In the genomic region with DNA sequence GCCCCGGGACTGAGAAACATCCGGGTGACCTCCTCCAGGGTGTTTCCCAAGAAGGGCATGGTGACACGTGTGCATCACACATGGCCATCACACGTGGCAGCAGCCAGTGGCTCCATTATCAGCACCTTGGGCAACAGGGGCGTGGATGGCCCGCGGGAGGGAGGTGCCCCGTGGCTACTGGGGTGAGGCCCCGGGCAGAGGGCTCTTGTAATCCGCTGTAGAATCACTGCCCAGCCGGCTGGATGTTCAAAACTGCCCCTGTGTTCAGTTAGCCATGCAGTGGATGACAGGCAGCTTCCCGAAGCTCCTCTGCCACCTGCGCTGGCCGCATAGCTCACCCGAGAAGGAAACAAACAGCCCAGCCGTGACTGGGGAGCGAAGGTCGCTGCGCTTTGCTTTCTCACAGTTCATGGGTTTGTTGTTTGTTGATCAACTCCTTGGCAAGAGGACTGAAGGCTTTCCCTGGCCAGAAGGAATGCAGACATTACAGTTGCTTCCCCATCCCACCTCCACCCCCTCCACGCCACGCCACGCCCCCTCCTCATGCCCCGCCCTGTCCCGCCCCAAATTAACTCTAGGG, we compare ENCODE assay signal across 8 mouse cellular contexts. TPM values are rescaled to one million over a fixed set of nuclear protein-coding genes. Genes with fewer than 3 reads are reported as not detected.
A peak's percentile ranks its signal among the peaks of the same experiment; 100 is the strongest.
DNase-seq lines count a peak whose midpoint lies in the region; ATAC-seq and TF ChIP-seq lines count a peak whose summit lies in the region.

No protein-coding gene starts in this region.

- H3K4me2 ChIP-seq in lung, embryonic 14.5 days, result peak overlapping the region; percentile 58
- peak overlapping the region; percentile 16; the same call in 1 of the 2 replicates for H3K4me2 ChIP-seq in forebrain, embryonic 16.5 days (ENCODE audit: low read length)

- H3K36me3 ChIP-seq in lung, embryonic 14.5 days (ENCODE audit: insufficient read depth), result no peaks in the 10 kb centered on the region
- no peaks in the 10 kb centered on the region for H3K36me3 ChIP-seq in forebrain, embryonic 16.5 days (ENCODE audit: control insufficient read depth, insufficient read depth)

- 20% methylated on average over 24 of the region's 24 CpGs for WGBS in lung, embryonic 14.5 days
- WGBS in forebrain, embryonic 16.5 days, result 33% methylated on average over 24 of the region's 24 CpGs

- no peak overlapping the region for H3K27ac ChIP-seq in lung, embryonic 14.5 days (ENCODE audit: low read depth)
- H3K27ac ChIP-seq in forebrain, embryonic 16.5 days (ENCODE audit: low read length), result no peak overlapping the region

- no peaks in the 10 kb centered on the region; the same call in 1 of the 2 replicates for H3K4me1 ChIP-seq in lung, embryonic 14.5 days (ENCODE audit: insufficient read depth)
- H3K4me1 ChIP-seq in forebrain, embryonic 16.5 days (replicated peaks; ENCODE audit: control insufficient read depth, insufficient read depth, low read length), result no peaks in the 10 kb centered on the region

- peak overlapping the region; percentile 20 for H3K4me3 ChIP-seq in lung, embryonic 14.5 days (ENCODE audit: low read depth, low read length)
- no peak overlapping the region for H3K4me3 ChIP-seq in forebrain, embryonic 16.5 days (replicated peaks; ENCODE audit: low read length)

- intact Hi-C loops in gastrocnemius, postnatal 14 days (cut with DNase I; ENCODE audit: low total_unique reads), result no loop called here

- DNase-seq in lung, embryonic 14.5 days, result no peak
- no peak for DNase-seq in lung, postnatal 14 days
- DNase-seq in kidney, adult 9 months, result peak; percentile 95
- no peak for DNase-seq in gastrocnemius, postnatal 14 days
- no peak for DNase-seq in frontal cortex, postnatal 14 days (ENCODE audit: low spot score in 2 of 2)
- no peak for DNase-seq in thymus, postnatal 10 days (ENCODE audit: low spot score in 2 of 2)

- no peak for ATAC-seq in lung, embryonic 14.5 days (ENCODE audit: insufficient read depth)
- ATAC-seq in forebrain, embryonic 16.5 days, result no peak
- ATAC-seq in megakaryocyte, adult 5-6 weeks (ENCODE audit: poor library complexity, severe bottlenecking), result peak; percentile 72

- H3K27me3 ChIP-seq in lung, embryonic 14.5 days (ENCODE audit: insufficient read depth, low read length), result no peaks in the 10 kb centered on the region
- H3K27me3 ChIP-seq in forebrain, embryonic 16.5 days (replicated peaks; ENCODE audit: control insufficient read depth, insufficient read depth, low read length), result no peaks in the 10 kb centered on the region

- H3K9ac ChIP-seq in lung, embryonic 14.5 days, result no peak overlapping the region
- H3K9ac ChIP-seq in forebrain, embryonic 16.5 days (replicated peaks; ENCODE audit: low read depth, low read length), result no peak overlapping the region

- TF ChIP-seq CTCF in lung, embryonic 14.5 days (IDR thresholded peaks at IDR 0.05; ENCODE audit: low read depth), result no peak

- H3K9me3 ChIP-seq in lung, embryonic 14.5 days (ENCODE audit: low read depth, low read length), result no peaks in the 10 kb centered on the region
- H3K9me3 ChIP-seq in forebrain, embryonic 16.5 days (ENCODE audit: control insufficient read depth, low read length), result no peaks in the 10 kb centered on the region

RNA-seq across cellular contexts. Expression of gene Slc2a5, which starts 13.7 kb away (rescaled TPM):
- polyA plus RNA-seq in lung, embryonic 14.5 days (2014; fragmentation: Nextera tagmentation; extraction: Ambion mirVana), result 0.60 and 0.70 TPM in 2 replicates
- polyA plus RNA-seq in forebrain, embryonic 16.5 days (2015; fragmentation: Nextera tagmentation; extraction: Ambion mirVana), result 2.6 and 2.7 TPM in 2 replicates
- total RNA-seq in megakaryocyte, adult 5-6 weeks (2015), result not detected in 2 replicates
- 0.11 TPM in 1 of 2 replicates, not detected in the other for total RNA-seq in megakaryocyte, adult 5-6 weeks (2017)
- under 1 TPM; 0.49 to 0.58 TPM for total RNA-seq in gastrocnemius, postnatal 14 days (2021)

RNA-seq across cellular contexts. Expression of gene Slc2a7, which starts 16.0 kb away (rescaled TPM):
- polyA plus RNA-seq in lung, embryonic 14.5 days (2014; fragmentation: Nextera tagmentation; extraction: Ambion mirVana), result not detected in 2 replicates
- not detected in 2 replicates for polyA plus RNA-seq in forebrain, embryonic 16.5 days (2015; fragmentation: Nextera tagmentation; extraction: Ambion mirVana)
- not detected in 2 replicates for total RNA-seq in megakaryocyte, adult 5-6 weeks (2015)
- not detected in 2 replicates for total RNA-seq in megakaryocyte, adult 5-6 weeks (2017)
- not detected for total RNA-seq in gastrocnemius, postnatal 14 days (2021)

RNA-seq across cellular contexts. Expression of gene Gpr157, which starts 45.6 kb away (rescaled TPM):
- polyA plus RNA-seq in lung, embryonic 14.5 days (2014; fragmentation: Nextera tagmentation; extraction: Ambion mirVana), result 1.4 and 1.5 TPM in 2 replicates
- polyA plus RNA-seq in forebrain, embryonic 16.5 days (2015; fragmentation: Nextera tagmentation; extraction: Ambion mirVana), result 0.14 and 0.25 TPM in 2 replicates
- 1.0 and 1.9 TPM in 2 replicates for total RNA-seq in megakaryocyte, adult 5-6 weeks (2015)
- total RNA-seq in megakaryocyte, adult 5-6 weeks (2017), result 1.6 and 2.6 TPM in 2 replicates
- total RNA-seq in gastrocnemius, postnatal 14 days (2021), result 10 to 100 TPM; 19.3 to 20.2 TPM

Comparison
In these comparisons a context has a peak if more than half of its experiments do, and no peak if none do; other contexts are left out.
1. RNA of gene Gpr157, which starts 45.6 kb away (total RNA-seq): 19.3 to 20.2 TPM in gastrocnemius, postnatal 14 days; 1.0 to 2.6 TPM in megakaryocyte, adult 5-6 weeks; every median in the first group is over 4 times any median in the second.